Mouse (Mus musculus): ENCODE data around the gene Bst2. TPM values are rescaled to one million over a fixed set of nuclear protein-coding genes. Genes with fewer than 3 reads are reported as not detected.
A peak's percentile ranks its signal among the peaks of the same experiment; 100 is the strongest.

The Bst2 gene
- polyA plus RNA-seq, 2 experiments: 12.2 to 41.1 TPM

GRCm38 (mm10) chr8:71567587-71567986, 30.3 kb upstream of the Bst2 start:
- H3K4me3 ChIP-seq (ENCODE audit: insufficient read depth in 1 of 2, low read depth in 2 of 2, low read length in 2 of 2): no peak overlapping the region
- 60% methylated on average over 7 of the region's 7 CpGs for WGBS (ENCODE audit: insufficient replicate concordance)
- no peak overlapping the region for H3K27ac ChIP-seq
- no peaks in the 10 kb centered on the region for H3K36me3 ChIP-seq (replicated peaks; ENCODE audit: control insufficient read depth, insufficient read depth, low read depth)
- H3K27me3 ChIP-seq (ENCODE audit: control insufficient read depth, insufficient read depth, low read length): peaks cover 10% of the 10 kb centered on the region
- no peak overlapping the region for H3K9ac ChIP-seq (replicated peaks)
- H3K9me3 ChIP-seq (ENCODE audit: control insufficient read depth, low read length): no peaks in the 10 kb centered on the region; the same call in 1 of the 2 replicates
- ATAC-seq (ENCODE audit: insufficient read depth) (no peak), DNase-seq (ENCODE audit: low read depth in 3 of 3, low spot score in 3 of 3) (no peak)
- no peak for TF ChIP-seq EP300 (IDR thresholded peaks at IDR 0.05; ENCODE audit: low read depth)
- TF ChIP-seq CTCF (IDR thresholded peaks at IDR 0.05; ENCODE audit: low read depth): no peak
- peaks cover 3 to 7% of the 10 kb centered on the region in 2 experiments for H3K4me1 ChIP-seq (replicated peaks; ENCODE audit: control insufficient read depth in 2 of 2, insufficient read depth in 2 of 2, low read length in 1 of 2)
- no peak overlapping the region for H3K4me2 ChIP-seq (ENCODE audit: low read depth)

GRCm38 (mm10) chr8:71566501-71566900, 29.2 kb upstream of the Bst2 start, which contains the start of gene Nxnl1:
Nxnl1 (minus strand) TSS chr8:71566601.
- Histone ChIP-seq H3K36me3 (replicated peaks; ENCODE audit: control insufficient read depth, insufficient read depth, low read depth) (no peaks in the 10 kb centered on the region), H3K27ac (no peak within 1 kb of the TSS), H3K4me1 (replicated peaks; ENCODE audit: control insufficient read depth in 2 of 2, insufficient read depth in 2 of 2, low read length in 1 of 2) (peaks cover 3 to 7% of the 10 kb centered on the region in 2 experiments), H3K4me3 (ENCODE audit: insufficient read depth in 1 of 2, low read depth in 2 of 2, low read length in 2 of 2) (no peak within 1 kb of the TSS), H3K9ac (replicated peaks) (no peak within 1 kb of the TSS), H3K9me3 (ENCODE audit: control insufficient read depth, low read length) (no peaks in the 10 kb centered on the region; the same call in 1 of the 2 replicates), H3K27me3 (ENCODE audit: control insufficient read depth, insufficient read depth, low read length) (peaks cover 13% of the 10 kb centered on the region), H3K4me2 (ENCODE audit: low read depth) (no peak within 1 kb of the TSS)
- ATAC-seq (ENCODE audit: insufficient read depth): no peak
- DNase-seq (ENCODE audit: low read depth in 3 of 3, low spot score in 3 of 3): no peak
- WGBS (ENCODE audit: insufficient replicate concordance): 70% methylated on average over 3 of the region's 3 CpGs
- TF ChIP-seq EP300 (IDR thresholded peaks at IDR 0.05; ENCODE audit: low read depth) (no peak), CTCF (IDR thresholded peaks at IDR 0.05; ENCODE audit: low read depth) (no peak)

- H3K36me3 ChIP-seq (replicated peaks; ENCODE audit: control insufficient read depth, insufficient read depth, low read depth): no peaks in the 10 kb centered on the region
- TF ChIP-seq CTCF (IDR thresholded peaks at IDR 0.05; ENCODE audit: low read depth): peak; percentile 65
- no peak for TF ChIP-seq EP300 (IDR thresholded peaks at IDR 0.05; ENCODE audit: low read depth)
- H3K27me3 ChIP-seq (ENCODE audit: control insufficient read depth, insufficient read depth, low read length): peaks cover 6% of the 10 kb centered on the region
- H3K9ac ChIP-seq (replicated peaks): no peak overlapping the region
- WGBS (ENCODE audit: insufficient replicate concordance): 71% methylated on average over 4 of the region's 4 CpGs
- ATAC-seq (ENCODE audit: insufficient read depth): no peak
- peaks cover 3 to 15% of the 10 kb centered on the region in 2 experiments; a peak in 3 of 4 replicates for H3K4me1 ChIP-seq (replicated peaks; ENCODE audit: control insufficient read depth in 2 of 2, insufficient read depth in 2 of 2, low read length in 1 of 2)
- H3K4me3 ChIP-seq (ENCODE audit: insufficient read depth in 1 of 2, low read depth in 2 of 2, low read length in 2 of 2): no peak overlapping the region
- no peaks in the 10 kb centered on the region; the same call in 1 of the 2 replicates for H3K9me3 ChIP-seq (ENCODE audit: control insufficient read depth, low read length)
- no peak overlapping the region for H3K27ac ChIP-seq
- H3K4me2 ChIP-seq (ENCODE audit: low read depth): no peak overlapping the region
- DNase-seq (ENCODE audit: low read depth in 3 of 3, low spot score in 3 of 3): no peak
Measured at GRCm38 (mm10) chr8:71563992-71564391, 26.7 kb upstream of the Bst2 start.

GRCm38 (mm10) chr8:71562751-71563150, 25.5 kb upstream of the Bst2 start:
- Histone ChIP-seq H3K36me3 (replicated peaks; ENCODE audit: control insufficient read depth, insufficient read depth, low read depth) (no peaks in the 10 kb centered on the region), H3K4me2 (ENCODE audit: low read depth) (peak overlapping the region; percentile 37), H3K9me3 (ENCODE audit: control insufficient read depth, low read length) (no peaks in the 10 kb centered on the region; the same call in 1 of the 2 replicates), H3K4me3 (ENCODE audit: insufficient read depth in 1 of 2, low read depth in 2 of 2, low read length in 2 of 2) (no peak overlapping the region; a peak in 1 of 4 replicates), H3K4me1 (replicated peaks; ENCODE audit: control insufficient read depth in 2 of 2, insufficient read depth in 2 of 2, low read length in 1 of 2) (peaks cover 9 to 15% of the 10 kb centered on the region in 2 experiments; a peak in 3 of 4 replicates), H3K27ac (no peak overlapping the region), H3K9ac (replicated peaks) (no peak overlapping the region), H3K27me3 (ENCODE audit: control insufficient read depth, insufficient read depth, low read length) (peaks cover 14% of the 10 kb centered on the region)
- ATAC-seq (ENCODE audit: insufficient read depth) (peak; percentile 40), DNase-seq (ENCODE audit: low read depth in 3 of 3, low spot score in 3 of 3) (peak in 2 of 3 experiments; percentile 26 to 29)
- WGBS (ENCODE audit: insufficient replicate concordance): under 1% methylated on average over 33 of the region's 33 CpGs
- TF ChIP-seq CTCF (IDR thresholded peaks at IDR 0.05; ENCODE audit: low read depth) (peak; percentile 78), EP300 (IDR thresholded peaks at IDR 0.05; ENCODE audit: low read depth) (no peak)

GRCm38 (mm10) chr8:71561401-71561800, 24.1 kb upstream of the Bst2 start:
- H3K4me2 ChIP-seq (ENCODE audit: low read depth): no peak overlapping the region
- no peak overlapping the region for H3K27ac ChIP-seq
- peak; percentile 39 to 66 (median 41) for DNase-seq (ENCODE audit: low read depth in 3 of 3, low spot score in 3 of 3)
- 3% methylated on average over 15 of the region's 15 CpGs for WGBS (ENCODE audit: insufficient replicate concordance)
- no peaks in the 10 kb centered on the region for H3K36me3 ChIP-seq (replicated peaks; ENCODE audit: control insufficient read depth, insufficient read depth, low read depth)
- peaks cover 9 to 15% of the 10 kb centered on the region in 2 experiments; a peak in 3 of 4 replicates for H3K4me1 ChIP-seq (replicated peaks; ENCODE audit: control insufficient read depth in 2 of 2, insufficient read depth in 2 of 2, low read length in 1 of 2)
- H3K4me3 ChIP-seq (ENCODE audit: insufficient read depth in 1 of 2, low read depth in 2 of 2, low read length in 2 of 2): no peak overlapping the region
- TF ChIP-seq CTCF (IDR thresholded peaks at IDR 0.05; ENCODE audit: low read depth) (peak; percentile 94), EP300 (IDR thresholded peaks at IDR 0.05; ENCODE audit: low read depth) (no peak)
- H3K27me3 ChIP-seq (ENCODE audit: control insufficient read depth, insufficient read depth, low read length): peaks cover 14% of the 10 kb centered on the region
- no peak overlapping the region for H3K9ac ChIP-seq (replicated peaks)
- no peak for ATAC-seq (ENCODE audit: insufficient read depth)
- no peaks in the 10 kb centered on the region; the same call in 1 of the 2 replicates for H3K9me3 ChIP-seq (ENCODE audit: control insufficient read depth, low read length)
